Mouse (Mus musculus): Measurements from ENCODE around the gene Fthl17b. TPM values are rescaled to one million over a fixed set of nuclear protein-coding genes. Genes with fewer than 3 reads are reported as not detected.
"Not testable (repeated sequence)": the region's sequence is repeated elsewhere in the genome, so short reads cannot be mapped to it uniquely, and the experiment has no call there.

Gene Fthl17b
- total RNA-seq (2021), result not detected
- long read RNA-seq, result 0 reads

- not testable (repeated sequence) for DNase-seq (ENCODE audit: low spot score in 2 of 2)
These were observed at the start of gene Fthl17b for GRCm38 (mm10) chrX:8962875-8963274. Gene Fthl17b (minus strand): TSS chrX:8962975.

DNA sequence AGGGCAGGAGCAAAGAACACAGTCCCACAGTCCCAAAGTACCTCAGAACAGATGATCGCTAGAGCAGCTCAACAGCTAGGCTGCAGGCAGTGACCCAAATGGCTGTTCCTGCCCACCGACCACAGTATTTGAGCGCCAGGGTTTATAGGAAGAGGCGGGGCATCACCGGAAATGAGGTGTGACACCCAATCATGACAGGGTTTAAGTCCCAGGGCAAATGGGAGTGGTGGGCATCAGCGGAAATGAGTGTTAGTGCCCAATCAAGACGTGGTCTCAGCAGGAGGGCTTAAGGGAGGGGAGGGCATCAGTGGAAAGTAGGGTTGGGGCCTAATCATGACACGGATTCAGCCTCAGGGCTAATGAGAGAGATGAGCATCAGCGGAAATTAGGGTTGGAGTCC, 23.9 kb upstream of the Fthl17b start, which contains the start of gene Fthl17d:
Gene Fthl17d, minus strand, starts transcription at position 101 of the 400 bp plus-strand sequence.
- not testable (repeated sequence) for DNase-seq (ENCODE audit: low spot score in 2 of 2)

DNA sequence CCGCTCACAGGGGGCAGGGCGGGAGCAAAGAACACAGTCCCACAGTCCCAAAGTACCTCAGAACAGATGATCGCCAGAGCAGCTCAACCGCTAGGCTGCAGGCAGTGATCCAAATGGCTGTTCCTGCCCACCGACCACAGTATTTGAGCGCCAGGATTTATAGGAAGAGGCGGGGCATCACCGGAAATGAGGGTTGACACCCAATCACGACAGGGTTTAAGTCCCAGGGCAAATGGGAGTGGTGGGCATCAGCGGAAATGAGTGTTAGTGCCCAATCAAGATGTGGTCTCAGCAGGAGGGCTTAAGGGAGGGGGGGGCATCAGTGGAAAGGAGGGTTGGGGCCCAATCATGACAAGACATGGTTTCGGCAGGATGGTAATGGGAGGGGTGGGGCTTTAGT, 13.7 kb upstream of the Fthl17b start, which contains the start of gene Fthl17c:
Gene Fthl17c, minus strand, starts transcription at position 101 of the 400 bp plus-strand sequence.
- not testable (repeated sequence) for DNase-seq (ENCODE audit: low spot score in 2 of 2)

DNA sequence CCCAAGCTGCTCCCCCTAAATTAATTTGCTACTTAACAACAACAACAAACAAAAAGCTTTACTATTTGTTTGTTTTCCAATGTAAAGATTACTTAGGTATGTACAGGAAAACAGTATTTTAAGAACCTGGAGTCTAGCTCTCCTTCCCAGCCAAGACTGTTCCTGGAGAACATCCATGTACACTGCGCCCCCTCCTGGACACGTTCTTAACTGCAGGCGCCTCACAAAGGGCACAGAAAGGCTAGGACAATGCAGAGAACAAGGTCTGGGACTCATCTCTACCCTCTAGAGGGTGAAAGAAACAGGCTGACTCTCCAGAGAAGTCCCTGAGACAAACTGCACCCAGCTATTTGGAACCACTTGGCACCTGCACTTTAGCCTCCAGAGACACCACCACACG, 1.8 kb upstream of the Fthl17b start:
- peak in 1 of 2 experiments; percentile 29 for DNase-seq (ENCODE audit: low spot score in 2 of 2)

GRCm38 (mm10) chrX:8948130-8948805, 14.5 kb downstream of the Fthl17b start:
- peak; percentile 68 to 93 for DNase-seq (ENCODE audit: low spot score in 2 of 2)

GRCm38 (mm10) chrX:8944041-8944440, 18.7 kb downstream of the Fthl17b start:
- no peak for DNase-seq (ENCODE audit: low spot score in 2 of 2)

DNA sequence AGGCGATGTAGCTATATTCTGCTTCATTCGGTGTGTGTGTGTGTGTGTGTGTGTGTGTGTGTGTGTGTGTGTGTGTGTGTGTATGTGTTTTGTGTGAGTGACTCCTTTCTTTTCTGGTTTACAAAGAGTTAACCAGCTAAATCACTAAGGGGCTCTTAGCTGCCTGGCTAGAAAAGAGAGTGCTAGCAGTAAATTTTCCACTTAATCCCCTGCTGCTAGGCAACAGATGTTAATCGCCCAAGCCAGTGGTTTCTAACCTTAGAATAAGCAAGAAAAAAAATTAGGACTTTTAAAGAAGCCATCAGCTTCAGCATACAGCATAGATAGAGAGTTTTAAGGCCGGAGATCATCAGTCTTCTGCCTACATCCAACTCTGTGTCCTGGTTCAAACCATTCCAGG, 35.5 kb downstream of the Fthl17b start:
- DNase-seq (ENCODE audit: low spot score in 2 of 2), result no peak

GRCm38 (mm10) chrX:8921813-8922607, 40.8 kb downstream of the Fthl17b start:
- peak in 1 of 2 experiments; percentile 3 for DNase-seq (ENCODE audit: low spot score in 2 of 2)

DNA sequence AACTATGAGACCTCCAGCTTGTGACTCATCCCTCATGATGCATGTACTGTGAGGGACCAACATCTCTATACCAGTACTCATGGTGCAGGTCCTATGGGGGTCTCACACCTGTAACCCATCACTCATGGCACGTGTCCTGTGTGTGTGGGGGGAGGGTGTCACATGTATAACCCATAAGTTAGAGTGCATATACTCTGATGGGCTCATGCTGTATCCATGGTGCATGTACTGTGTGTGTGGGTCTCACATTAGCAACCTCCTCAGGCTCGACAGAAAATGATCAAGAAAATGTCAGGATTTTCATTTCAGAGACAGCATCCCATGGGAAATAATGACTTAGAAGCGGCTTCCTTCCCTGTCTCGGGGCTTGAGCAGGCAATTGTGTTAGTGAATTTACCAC, 41.7 kb downstream of the Fthl17b start:
- no peak for DNase-seq (ENCODE audit: low spot score in 2 of 2)

Other genes starting within 250 kb of the Fthl17b start
- gene Ssx9, start 214.5 kb downstream of the Fthl17b start, total RNA-seq (2021), result not detected
- gene Ssxb5, start 159.3 kb downstream of the Fthl17b start, total RNA-seq (2021), result not detected
- gene Gm6592, start 119.0 kb downstream of the Fthl17b start, total RNA-seq (2021), result not detected
- not detected for gene Gm5751, start 88.7 kb downstream of the Fthl17b start, total RNA-seq (2021)
- 10 to 100 TPM; 35.3 to 35.9 TPM for gene B630019K06Rik, start 70.6 kb downstream of the Fthl17b start, total RNA-seq (2021)
- gene Fthl17c, start 13.6 kb upstream of the Fthl17b start, total RNA-seq (2021), result not detected
- not detected for gene Fthl17d, start 23.8 kb upstream of the Fthl17b start, total RNA-seq (2021)
- not detected for gene Fthl17e, start 70.5 kb upstream of the Fthl17b start, total RNA-seq (2021)
- gene Fthl17f, start 100.0 kb upstream of the Fthl17b start, total RNA-seq (2021), result not detected
- not detected for gene 4930402K13Rik, start 141.6 kb upstream of the Fthl17b start, total RNA-seq (2021)
- 1 to 10 TPM; 4.8 to 6.9 TPM for gene Lancl3, start 236.9 kb upstream of the Fthl17b start, total RNA-seq (2021)